Mouse (Mus musculus) adrenal gland, postnatal 25 days (tissue): ENCODE measurements around the gene Ldhd. TPM values are rescaled to one million over a fixed set of nuclear protein-coding genes. Genes with fewer than 3 reads are reported as not detected.

Experiments used
- DNase-seq: peaks from one replicate; pipeline ENCODE4 v3.0.0; 2021; ENCODE audit warnings: mixed read lengths
- total RNA-seq: library from RNA; stranded (reverse); gene quantifications from 2 replicates; pipeline ENCODE4 v1.2.3, GENCODE M21; 2021

Gene Ldhd
- total RNA-seq, 1 experiment from 2014 or later, result 66.8 TPM

DNA sequence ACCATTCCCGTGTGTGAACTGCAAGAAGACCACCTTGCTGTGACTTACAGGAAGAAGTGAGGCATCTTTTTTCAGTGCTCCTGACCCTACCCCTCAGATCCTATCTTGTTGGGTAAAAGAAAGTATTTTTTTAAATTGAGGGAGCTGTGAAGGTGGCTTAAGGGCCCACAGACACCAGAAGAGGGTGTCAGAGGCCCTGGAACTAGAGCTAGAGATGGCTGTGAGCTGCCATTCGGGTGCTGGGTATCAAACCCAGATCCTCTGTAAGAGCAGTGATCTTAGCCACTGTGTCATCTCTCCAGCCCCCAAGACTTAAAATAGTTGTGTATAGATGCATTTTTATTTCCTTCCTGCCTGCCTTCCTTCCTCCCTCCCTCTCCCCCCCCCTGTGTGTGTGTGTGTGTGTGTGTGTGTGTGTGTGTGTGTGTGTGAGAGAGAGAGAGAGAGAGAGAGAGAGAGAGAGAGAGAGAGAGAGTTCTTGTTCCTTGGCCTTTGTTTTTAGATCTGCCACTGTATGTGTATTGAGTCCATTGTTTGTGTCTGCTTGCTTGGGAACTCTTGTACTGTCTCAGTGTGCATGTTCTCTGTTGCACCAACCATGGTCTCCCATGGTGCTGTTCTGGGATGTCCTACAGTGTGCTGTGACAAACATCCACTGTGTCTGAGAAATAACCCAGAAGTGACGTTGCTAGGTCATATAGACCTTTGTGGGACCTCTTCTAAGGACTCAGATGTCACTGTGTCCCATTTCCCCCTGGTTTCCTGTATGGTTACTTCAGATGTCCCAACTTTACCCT lies 35.9 kb downstream of the Ldhd start:
- DNase-seq, result no peak

DNA sequence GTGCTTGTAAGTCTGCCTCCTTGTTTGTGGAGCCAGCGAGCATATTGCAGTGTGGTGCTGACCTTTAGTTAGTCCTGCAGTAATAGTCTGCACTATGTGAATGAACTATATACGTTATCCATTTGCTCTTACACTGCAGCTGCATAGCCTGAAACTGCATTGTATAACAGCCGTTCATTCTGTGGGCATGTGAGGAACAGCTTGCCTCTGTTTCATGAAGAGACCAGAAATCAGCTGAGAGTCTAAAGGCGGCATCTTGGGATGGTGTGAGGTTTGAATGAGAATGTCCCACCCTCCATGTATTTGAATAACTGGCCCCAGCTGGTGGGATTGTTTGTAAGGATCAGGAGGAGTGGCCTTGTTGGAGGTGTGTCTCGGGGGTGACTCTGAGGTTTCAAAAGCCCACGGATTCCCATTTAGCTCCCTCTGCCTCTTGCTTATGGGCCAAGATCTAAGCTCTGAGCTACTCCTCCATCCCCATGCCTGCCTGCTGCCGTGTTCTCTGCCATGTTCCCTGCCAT lies 37.7 kb downstream of the Ldhd start:
- no peak for DNase-seq

DNA sequence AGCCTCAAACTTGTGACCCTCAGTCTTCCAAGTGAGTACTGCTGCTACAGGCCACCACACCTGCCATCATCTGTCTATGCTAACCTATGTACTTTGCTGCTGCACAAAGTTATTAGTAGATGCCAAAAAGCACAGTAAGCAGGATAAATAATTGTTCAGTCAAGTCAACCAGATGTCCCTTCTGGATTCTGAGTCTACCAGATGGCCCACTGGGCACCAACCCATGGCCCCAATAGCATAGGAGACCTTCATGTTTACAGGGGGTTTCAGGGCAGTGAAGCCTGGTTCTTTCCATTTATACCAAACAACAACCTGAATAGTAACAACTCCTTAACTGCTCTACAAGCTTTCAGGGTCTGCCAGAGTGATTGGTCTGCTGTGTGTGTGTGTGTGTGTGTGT lies 39.0 kb downstream of the Ldhd start:
- no peak for DNase-seq

DNA sequence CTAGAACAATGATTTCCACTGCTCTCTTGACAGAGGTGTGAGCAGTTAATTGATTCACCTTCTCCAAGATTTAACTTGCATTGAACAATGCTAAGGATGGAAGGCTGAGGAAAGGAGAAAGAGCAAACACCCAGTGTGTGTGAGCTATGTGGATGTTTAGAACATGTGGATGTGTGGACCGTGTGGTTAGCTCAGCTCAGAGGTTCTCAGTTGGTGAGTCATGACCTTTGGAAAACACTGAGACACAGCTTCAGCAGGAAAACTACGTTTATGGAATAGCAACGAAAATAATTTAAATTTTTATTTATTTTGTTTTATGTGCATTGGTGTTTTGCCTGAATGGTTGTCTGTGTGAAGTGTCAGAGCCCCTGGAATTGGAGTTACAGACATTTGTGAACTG lies 40.0 kb downstream of the Ldhd start:
- DNase-seq, result no peak

DNA sequence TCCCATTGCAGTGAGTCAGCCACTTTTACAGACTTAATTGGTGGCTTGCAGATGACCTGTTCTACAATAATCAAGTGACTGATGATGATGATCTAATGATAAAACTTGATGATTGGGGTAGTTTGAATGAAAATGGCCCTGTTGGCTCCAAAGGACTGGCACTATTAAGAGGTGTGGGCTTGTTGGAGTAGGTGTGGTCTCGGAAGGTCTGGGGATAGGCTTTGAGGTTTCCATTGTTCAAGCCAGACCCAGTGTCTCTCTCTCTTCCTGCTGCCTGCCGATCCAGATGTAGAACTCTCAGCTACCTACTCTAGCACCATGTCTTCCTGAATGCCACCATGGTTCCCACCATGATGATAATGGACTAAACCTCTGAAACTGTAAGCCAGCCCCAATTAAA lies 41.8 kb downstream of the Ldhd start:
- DNase-seq, result no peak

DNA sequence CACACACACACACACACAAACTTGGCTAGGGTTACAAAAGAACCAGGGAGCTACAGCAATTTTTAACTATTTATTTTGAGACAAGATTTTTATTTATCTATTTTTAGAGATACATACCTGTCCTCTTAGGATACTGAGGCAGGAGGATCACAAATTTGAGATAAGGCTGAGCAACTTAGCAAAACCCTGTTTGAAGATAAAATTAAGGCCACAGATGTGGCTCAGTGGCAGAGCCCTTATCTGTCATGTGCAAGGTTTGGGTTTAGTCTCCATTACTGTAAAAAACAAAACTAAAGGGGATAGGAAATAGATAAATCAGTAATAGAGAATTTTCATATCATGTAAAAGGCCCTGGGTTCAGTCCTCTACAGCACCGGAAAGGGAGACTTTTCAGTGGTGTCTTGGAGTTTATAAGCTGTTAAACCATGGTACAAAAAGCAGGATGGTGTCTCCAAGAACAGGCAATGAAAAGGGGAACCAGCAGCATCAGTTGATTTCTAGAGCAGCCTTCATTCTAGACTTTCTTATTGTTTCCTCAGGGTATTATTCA lies 42.6 kb downstream of the Ldhd start:
- no peak for DNase-seq

DNA sequence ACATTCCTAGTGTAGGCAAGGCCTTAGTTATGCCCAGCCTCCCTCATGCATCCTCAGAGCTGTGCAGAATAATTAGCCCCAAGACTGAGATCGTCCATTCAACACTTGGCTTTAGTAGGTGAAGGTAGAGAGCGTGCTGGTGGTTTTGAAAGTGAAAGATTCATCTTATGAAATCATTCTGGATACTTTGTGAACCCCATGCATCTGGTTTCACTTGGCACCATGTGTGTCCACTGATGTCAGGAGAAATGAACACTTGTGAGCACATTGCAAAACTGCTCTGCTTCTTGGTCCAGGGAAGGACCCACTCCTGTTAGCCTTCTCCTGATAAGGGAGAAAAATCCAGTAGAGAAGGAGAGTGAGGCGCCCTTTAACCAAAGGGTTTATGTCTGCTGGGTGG lies 45.2 kb downstream of the Ldhd start:
- DNase-seq, result no peak

DNA sequence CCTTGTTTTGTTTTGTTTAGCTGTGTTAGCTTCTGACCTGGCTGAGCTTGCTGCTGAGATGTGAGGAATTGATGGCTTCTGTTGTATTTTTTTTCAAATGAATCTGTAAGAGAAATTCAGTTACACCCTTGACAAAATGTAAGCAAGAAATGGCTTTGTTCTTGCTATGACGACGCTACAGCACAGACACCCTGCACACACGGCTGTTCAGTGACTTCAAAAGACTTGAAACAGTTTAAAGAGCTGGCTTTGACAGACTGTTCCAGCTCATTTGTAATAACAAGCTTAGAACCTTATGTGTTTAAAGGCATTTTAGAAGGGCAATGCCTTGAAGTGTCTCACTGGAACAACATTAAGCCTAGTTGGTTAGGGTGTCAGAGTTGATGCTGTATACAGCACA lies 47.8 kb downstream of the Ldhd start:
- no peak for DNase-seq

DNA sequence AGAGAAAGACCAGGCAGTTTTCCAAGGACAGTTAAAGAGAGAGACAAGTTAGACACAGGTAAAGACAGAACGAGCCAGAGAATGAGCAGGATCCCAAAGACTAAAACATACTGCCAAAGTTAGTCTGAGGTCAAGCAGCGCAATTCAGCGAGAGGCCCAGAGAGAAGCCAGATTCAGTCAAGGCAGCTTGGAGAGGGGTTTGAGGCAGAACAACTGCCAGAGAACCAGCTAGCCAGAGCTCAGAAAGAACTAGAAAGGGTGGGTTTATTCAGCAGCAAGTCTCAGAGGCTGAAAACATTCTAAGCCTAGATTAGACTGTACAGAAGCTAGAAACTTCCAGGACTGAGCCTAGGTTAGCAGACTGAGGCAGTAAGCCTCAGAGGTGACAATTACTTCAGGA lies 49.9 kb downstream of the Ldhd start:
- DNase-seq, result no peak

DNA sequence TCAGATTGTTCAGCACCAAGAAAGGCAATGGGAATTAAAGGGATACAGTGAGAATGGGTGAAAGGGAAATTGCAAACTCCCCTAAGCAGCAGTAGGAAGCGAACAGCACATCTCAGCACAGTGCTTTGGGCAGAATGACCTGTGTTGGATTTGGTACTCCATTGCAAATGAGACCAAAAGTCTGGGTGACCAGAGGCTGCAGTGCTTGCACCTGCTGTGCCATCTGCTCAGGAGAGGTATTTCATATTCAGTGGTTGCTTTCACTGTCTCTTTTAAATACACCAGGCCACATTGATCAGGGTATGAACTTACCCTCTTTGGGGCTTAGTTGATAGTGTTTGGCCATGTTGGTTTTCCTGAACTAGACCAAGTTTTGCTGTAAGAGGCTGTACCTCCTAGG lies 50.9 kb downstream of the Ldhd start:
- DNase-seq, result no peak

DNA sequence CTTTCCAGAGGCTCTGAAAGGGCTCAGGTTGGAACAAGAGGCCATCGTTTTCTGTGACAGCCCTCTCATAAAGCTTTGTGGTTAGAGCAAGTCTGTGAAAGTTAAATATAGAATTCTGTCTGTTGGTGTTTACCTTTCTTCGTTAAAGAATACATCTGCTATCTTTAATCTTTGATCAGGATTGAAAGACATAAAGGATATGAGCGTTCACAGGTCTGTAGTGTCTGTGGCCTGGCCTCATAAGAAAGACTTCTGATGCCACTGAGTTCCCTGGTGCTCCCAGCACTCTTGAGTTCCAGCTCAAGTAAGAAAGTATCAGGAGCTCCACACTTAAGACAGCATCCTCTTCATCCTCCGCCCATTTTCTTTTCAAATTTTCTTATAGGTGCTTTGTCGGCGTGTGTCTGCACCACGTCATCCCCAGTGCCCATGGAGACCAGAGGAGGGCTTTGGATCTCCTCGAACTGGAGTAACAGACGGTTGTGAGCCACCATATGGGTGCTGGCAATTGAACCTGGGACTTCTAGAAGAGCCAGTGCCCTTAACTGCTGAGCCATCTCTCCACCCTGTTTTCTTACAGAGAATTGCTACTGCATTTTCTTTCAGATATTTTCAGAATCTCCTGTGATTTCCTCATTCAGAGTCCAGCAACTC lies 52.2 kb downstream of the Ldhd start:
- no peak for DNase-seq

DNA sequence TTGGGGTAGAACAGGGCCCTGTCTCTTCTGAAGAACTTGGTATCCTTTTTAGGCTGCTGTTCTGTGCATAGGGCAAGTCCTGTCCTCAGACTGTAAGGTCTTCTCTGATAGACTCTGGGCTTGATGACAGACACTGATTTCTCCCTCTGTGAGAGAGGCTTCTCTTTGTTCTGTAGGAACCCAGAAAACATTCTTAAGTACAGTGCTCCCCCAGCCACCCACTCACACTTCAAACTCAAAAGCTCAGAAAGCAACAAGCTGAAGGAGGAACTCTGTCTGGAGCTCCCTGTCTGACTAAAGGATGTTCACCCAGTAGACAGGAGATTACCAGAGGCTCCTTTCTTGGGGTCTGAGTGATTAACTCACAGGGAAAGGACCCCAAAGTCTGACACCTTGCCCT lies 53.7 kb downstream of the Ldhd start:
- DNase-seq, result no peak

DNA sequence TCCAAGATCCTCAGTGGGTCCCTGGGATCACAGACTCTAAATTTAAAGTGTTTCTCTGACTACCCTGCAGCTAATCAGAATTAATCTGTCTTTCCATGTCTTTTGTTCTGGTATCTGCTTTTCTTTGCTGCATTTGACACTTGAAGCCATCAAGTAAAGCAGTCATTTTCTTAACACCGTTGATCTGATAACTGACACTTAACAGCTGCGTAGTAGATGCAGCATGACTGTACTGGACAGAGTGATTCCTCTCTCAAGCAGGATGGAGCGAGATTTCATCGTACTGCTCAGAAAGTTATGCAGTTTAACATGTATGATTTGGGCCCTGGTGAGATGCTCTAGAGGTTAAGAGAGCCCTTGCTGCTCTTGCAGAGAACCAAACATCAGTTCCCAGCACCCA lies 54.7 kb downstream of the Ldhd start:
- no peak for DNase-seq

DNA sequence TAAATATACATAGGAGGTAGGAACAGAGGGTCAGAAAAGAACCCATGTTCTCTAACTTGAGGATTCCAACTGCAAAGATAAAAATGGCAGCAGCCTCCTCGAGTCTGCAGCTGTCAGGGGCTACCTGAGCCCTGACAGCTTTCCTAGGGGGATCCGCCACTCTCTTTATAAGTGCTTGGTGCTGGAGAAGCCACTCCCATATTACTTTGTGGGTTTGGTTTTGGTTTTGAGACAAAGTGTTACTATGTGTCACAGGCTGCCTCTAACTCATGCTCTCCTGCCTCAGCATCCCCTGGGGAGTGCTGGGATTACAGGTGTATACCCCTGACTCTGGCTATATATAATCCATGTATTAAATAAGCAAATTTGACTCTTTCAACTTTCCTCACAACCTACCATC lies 56.2 kb downstream of the Ldhd start:
- DNase-seq, result no peak

Other genes with a start within 250 kb of the Ldhd start
- gene Fa2h, start 236.6 kb downstream of the Ldhd start, total RNA-seq, result 5.6 and 7.4 TPM in 2 replicates
- 12.9 and 15.0 TPM in 2 replicates for gene Wdr59, start 108.3 kb downstream of the Ldhd start, total RNA-seq
- 46.1 and 61.9 TPM in 2 replicates for gene Znrf1, start 94.3 kb downstream of the Ldhd start, total RNA-seq
- 10.0 and 10.9 TPM in 2 replicates for gene Zfp1, start 13.0 kb upstream of the Ldhd start, total RNA-seq
- gene Ctrb1, start 60.6 kb upstream of the Ldhd start, total RNA-seq, result not detected in 2 replicates
- gene Bcar1, start 113.4 kb upstream of the Ldhd start, total RNA-seq, result 64.5 and 70.0 TPM in 2 replicates
- 80.4 and 85.9 TPM in 2 replicates for gene Cfdp1, start 223.9 kb upstream of the Ldhd start, total RNA-seq
- gene Tmem170, start 246.4 kb upstream of the Ldhd start, total RNA-seq, result 7.0 and 7.6 TPM in 2 replicates